Mouse (Mus musculus): ENCODE measurements around the gene Gm49387.

Gene Gm49387

DNA sequence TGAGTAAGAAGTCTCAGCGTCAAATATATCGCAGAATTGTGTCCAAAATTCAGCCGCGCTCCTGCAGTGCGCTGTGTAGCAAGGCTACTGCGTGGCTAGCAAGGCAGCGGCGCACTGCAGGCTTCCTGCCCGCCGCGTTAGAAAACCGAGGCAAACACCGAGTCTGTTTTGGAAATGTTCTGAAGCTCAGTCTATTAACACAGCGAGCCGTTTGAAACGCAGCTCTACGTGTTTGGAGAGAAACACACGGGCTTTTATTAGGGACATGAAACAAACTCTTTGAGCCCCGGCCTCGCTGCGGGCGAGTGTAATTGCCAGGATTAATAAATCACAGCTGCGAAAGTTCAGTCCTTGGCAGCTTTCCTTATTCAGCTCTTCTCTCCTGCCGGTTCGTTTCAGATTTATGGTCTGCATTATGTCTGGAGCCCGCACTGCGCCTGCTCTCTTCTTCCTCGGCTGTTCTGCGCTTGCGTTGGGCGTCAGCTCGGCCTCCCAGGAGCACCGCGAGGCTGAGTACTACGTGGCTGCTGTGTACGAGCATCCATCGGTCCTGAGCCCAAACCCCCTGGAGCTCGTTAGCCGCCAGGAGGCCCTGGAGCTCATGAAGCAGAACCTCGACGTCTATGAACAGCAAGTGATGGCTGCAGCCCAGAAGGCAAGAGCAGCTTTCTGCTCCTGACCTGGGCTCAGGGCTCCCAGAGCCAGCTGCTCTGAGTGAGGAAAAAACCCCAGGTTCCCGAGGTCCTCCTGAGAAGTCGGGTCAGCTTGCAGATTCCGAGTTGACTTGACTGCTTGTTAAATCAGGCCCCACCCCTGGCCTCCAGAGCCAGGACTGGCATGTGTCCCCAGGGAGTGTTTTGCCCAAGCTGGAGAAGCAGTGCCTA lies 21.2 kb upstream of the Gm49387 start:
- peak; percentile 94 for DNase-seq

DNA sequence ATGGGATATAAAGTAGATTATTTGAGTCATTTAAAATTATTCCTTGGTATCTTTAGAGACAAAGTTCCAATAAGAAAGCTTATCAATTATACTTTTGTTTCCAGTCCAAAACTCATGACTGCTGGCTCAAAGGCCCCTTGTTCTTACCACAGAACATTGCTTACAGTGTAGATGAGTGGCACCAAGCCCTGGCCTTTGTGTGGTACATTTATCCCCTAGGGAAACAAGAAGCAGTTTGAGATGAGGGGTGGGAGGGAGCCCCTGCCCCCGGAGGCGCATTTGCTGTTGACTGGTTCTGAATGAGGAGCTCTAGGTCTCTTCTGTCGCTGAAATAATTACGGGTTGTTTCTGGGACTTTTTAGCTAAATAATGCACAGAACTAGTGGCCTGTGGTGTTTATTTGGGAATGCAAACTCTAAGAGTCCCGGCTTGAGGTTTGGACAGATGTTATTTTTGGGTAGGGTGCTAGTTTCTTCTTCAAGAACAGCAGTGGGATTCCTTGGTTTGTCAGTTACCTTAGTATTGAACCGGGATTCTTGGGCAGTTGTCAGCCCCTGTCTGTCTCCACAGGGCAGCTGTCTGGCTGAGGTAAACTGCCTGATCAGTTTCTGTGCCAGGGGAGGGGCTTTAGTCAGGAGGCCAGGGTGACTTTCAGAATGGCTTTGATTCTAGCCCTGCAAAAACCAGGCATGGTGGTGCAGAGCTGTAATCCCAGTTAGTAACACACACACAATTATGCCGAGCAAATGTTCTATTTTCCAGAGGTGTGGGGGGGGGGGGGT lies 19.8 kb upstream of the Gm49387 start:
- peak; percentile 86 for DNase-seq

DNA sequence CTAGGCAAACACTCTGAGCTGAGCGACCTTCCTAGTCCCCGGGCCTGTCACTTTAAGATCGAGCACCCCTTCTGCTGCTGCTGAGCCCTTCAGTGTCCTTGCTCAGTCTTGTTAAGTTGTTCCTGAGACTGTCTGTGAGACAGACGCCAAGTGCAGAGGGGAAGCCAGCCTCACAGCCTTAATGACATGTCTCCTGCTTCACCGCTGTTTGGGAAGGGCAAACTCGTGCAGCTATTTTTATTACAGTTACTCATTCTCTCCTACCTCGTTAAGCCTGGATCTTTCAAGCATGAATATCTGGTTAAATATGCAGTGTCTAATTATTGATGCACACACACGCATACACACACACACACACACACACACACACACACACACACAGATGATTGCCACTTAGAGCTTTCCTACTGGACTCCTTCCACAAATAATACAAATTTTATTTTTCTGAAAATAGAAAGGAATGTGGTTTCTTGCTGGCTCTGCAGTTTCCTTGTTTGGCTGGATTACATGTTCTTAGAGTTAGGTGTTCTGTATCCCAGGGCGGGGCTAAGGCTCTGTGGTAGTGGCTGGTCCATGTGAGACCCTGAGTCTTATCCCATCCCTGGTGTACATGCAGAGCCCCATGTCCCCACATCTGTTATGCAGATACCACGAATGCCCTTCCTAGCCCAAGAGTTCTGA lies 19.0 kb upstream of the Gm49387 start:
- peak; percentile 40 for DNase-seq

DNA sequence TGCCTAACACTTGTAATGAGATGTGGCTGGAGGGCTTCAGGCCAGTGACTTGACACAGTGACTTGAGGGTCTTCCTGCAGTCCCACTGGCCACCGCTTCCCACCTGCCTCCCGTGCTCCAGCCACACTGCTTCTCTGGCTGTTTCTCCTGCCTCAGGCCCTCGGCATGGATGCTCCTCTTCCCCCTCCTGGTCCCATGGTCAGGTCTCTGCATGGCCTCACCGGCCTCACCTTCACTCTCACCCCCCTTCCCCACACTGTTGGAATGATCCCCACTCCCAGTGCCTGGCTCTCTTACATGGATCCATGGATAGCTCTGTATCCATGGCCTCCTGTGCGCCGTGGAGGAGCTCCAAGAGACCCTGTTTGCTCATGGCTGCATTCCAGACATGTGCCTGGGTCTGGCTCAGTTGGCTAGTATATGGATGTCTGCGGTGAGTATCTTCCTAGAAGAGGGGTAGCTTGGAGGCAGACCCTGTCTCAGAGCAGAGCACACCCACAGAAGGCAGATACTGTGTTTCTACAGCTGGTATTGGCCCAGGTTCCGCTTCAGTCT lies 17.5 kb upstream of the Gm49387 start:
- no peak for DNase-seq

DNA sequence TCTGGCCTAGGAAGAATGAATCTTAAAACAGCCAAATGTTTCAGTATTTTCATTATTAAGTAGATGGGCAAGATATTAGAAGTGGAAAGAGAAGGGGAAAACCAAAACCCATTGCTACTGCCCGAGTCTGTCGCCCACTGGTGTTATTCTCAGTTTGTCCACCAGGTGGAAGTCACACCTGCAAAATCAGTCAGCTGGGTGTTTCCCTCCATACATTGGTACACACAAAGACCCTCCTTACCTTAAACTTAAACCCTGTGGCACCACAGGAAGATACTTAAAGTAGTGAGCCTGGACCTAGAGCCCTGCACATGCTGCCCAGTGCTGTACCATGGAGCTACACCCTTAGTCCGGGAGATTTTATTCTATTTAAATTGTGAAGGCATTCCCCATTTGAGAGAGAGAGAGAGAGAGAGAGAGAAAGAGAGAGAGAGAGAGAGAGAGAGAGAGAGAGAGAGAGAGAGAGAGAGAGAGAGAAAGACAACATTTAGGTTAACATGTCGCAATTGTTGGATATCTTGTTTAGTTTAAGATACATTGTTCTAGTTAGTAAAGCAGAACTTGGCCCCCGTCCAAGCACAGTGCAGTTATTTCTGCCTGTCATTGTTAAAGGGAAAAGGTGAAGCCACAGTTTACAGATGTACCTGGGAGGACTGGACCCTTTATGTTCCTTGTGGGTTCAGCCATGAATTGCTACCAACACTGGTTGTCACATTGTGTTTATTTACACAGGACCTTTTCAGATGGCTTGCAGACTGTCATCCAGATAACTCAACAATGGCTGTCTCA lies 16.4 kb upstream of the Gm49387 start:
- DNase-seq, result no peak

DNA sequence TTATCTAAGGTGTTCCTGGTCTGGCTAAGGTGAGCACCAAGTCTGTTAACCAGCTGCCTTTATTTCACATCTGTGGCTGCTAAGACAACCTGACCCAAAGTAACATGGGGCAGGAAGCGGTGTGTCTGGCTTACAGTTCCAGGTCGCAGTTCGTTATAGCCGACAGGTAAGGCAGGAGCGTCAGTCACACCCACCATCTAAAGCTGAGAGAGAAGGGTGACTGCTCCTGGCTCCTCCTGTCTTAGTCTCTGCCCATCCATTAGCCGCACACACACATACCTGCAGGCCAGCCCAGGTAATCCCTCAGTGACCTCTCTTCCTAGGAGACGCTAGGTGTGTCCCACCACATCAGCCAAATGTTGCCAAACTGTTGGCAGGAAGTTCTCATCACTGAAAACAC lies 15.7 kb upstream of the Gm49387 start:
- no peak for DNase-seq

DNA sequence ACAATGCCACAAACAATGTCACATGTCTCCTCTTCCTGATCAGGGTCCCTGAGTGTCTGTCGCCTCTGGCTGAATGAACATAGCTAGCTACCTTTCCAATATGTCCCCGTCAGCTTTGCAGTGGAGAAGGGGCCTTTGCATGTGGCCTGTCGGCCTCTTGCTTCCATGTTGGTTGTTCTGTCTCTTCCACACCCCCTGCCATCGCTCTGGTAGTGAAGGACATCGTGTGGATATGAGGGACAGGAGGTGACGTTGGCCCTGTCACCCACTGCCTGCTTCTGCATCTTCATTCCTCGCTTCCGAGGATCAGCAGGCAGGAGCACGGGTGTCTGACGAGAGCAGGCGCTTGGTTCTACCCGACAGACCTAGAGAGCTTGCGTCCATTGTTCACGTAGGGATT lies 14.7 kb upstream of the Gm49387 start:
- no peak for DNase-seq

DNA sequence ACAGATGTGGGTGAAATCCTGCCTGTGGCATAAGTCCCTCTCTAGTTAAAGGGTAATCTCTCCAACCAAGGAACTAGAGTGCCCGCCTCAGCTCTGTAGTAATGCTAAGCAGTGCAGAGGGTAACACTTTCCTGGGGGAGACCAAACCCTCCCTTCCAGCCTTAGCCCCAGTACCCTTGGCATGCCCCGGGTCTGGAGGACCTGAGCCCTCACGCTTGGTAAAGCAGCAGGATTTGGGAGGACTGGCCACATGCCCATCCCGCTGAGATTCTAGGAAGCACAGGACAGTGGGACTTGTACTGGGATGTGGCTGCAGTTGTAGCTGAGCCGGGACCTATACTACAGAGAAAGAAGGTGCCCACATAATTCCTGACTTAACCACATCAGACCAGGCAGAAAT lies 14.1 kb upstream of the Gm49387 start:
- DNase-seq, result no peak

DNA sequence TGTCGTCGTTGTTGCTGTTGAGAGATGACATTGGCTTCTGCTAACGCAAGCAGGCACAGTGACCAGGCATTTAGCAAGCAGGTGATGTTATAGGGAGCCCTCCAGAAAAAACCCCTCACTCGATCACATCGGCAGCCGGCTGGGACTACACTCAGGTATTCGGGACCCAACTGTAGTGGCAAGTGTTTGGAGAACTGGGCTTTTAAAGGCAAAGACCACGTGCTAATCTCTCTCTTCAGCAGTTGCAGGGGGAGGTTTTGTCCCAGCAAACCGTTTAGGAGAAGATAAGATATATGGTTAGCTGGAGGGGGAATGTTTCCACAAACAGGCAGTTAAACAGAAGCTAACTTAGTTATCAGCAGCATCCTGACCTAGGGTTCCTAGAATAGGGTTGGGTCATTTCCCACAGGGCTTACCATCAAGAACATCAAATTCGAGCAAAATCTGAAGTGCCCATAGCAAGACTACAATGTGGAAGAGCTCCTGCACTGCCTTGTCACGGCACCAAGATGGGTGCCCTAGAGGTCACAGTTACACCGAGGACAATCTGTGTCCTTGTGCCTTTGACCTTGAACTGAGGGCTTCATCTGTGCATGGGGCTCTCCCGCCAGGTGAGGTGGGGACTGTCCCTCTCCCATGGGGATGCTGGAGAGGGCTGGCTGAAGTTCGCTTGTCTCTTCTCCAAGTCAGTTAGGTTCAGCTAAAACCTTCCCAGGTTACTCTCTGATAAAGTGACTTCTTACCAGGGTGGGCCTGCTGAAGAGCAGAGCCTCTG lies 12.6 kb upstream of the Gm49387 start:
- DNase-seq, result no peak

DNA sequence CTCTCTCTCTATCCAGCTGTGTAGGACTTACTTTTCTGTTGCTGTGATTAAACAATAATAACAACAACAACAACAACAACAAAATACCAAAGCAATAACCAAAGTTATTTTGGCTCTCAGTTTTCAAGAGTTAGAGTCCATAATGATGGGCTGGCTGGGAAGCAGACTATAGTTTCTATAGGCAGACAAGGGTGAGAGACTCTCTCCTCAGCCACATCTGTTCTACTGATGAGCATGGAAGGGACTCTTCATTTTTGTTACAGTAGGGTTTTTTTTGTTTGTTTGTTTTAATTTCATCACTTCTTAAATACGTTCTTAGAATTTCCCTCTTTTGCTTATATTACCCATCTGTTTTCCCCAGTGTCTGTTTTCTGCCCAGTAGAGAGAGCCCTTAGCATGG lies 11.9 kb upstream of the Gm49387 start:
- no peak for DNase-seq

DNA sequence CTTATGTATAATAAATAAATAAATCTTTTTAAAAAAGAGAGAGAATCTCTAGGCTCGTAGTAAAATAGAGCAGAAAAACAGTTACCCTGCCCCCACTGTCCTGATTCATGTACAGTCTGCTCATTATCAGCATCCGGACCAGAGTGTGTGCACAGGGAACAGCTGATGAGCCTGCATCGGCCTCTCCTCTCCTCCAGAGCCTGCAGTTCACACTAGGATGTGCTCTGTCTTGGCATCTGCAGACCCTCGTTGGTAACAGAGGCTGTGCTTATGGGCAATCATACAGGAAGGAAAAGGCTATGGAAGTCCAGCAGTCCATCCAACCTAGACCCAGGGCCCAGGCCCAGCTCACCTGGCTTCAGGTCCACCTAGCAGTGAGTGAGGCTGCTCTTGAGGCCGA lies 11.4 kb upstream of the Gm49387 start:
- DNase-seq, result no peak

DNA sequence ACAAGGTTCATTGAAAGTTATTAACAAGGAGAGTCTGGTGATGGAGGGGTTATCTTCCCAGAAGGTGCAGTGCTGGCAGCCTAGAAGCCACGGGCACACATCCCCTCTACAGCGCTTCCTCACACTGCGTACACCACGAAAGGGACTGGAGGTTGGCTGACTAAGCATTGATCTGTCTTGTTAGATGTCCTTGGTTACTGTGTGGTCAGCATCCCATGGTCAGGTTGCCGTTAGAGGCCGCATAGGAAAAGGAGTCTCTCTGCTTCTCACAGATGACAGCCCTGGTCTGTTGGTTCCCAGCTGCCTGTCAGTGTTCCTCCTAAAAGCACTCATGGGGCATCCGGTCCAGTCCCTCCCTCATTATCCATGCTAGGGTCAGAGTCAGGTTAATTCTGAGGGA lies 10.5 kb upstream of the Gm49387 start:
- no peak for DNase-seq

DNA sequence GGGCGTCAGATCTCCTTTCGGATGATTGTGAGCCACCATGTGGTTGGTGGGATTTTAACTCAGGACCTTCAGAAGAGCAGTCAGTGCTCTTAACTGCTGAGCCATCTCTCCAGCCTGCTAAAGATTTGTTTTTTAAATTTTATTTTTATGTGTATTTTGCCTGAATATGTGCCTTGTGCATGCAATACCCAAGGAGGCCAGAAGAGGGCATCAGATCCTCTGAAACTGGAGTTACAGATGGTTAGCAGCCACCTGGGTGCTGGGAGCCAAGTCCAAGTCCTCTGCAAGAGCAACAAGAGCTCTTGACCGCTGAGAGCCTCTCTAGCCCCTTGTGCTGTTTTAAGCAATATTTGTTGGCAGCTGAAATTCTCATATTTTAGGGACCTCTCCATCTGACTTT lies 9.7 kb upstream of the Gm49387 start:
- no peak for DNase-seq

DNA sequence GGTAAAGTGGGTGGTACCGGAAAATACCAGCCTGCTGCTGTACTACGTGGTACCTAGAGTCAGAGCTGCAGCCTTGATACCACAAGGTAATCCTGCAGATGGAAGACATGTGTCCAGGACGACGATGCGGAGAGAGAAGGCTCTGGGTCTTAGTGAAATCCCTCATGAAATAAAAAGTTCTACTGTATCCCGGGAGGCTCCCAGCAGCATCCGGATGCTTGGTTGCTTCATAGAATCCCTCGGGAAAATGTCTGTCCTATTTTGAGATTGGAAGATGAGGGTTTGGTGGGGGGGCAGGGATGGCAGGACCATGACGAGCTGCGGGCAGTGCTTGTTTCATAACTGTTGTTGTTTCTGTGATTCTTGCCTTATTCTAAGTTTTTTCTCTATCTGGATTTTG lies 7.3 kb upstream of the Gm49387 start:
- no peak for DNase-seq

DNA sequence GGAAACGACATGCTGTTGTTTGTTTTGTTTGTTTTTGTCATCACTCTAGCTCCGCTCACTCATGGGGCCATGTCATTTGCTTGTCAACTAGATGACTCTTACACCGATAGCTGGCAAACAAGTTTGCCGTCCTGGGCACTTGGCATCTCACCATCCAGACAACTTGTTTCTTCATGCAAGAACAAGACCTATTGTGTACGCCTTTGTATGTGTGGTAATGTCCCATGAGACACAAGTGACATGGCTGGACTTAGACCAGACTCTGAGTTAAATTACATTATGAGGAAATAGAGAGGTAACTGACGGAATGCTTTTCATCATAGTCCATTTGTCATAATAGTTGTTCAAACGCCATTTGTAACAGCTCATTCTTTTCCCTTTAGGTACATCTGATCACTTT lies 5.2 kb upstream of the Gm49387 start:
- no peak for DNase-seq

DNA sequence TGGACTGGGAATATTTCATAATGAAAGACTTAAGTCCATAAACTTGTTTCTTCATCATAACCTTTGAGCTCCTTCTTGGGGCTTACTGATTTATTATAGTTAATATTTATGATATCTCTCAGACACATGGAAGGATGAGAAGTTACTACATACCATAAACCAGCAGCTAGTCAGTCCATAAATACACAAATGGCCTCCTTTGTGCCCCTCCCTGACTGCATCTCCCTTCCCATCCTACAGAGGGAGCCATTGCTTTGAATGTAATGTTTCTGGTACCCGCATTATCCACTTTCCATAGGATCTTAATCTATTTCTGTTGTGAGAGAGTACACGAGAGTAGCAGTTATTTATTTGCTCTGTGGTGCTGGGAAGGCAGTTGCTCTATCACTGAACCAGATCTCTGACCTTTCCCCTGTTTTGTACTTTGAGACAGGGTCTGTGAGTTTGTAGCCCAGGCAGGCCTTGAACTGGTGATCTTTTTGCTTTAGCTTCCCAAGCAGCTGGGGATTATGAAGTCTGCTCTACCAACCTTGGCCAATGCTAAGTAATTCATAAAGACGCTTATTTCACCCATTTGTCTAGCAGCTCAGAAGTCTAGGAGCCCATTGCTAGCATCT lies 4.4 kb upstream of the Gm49387 start:
- DNase-seq, result no peak

DNA sequence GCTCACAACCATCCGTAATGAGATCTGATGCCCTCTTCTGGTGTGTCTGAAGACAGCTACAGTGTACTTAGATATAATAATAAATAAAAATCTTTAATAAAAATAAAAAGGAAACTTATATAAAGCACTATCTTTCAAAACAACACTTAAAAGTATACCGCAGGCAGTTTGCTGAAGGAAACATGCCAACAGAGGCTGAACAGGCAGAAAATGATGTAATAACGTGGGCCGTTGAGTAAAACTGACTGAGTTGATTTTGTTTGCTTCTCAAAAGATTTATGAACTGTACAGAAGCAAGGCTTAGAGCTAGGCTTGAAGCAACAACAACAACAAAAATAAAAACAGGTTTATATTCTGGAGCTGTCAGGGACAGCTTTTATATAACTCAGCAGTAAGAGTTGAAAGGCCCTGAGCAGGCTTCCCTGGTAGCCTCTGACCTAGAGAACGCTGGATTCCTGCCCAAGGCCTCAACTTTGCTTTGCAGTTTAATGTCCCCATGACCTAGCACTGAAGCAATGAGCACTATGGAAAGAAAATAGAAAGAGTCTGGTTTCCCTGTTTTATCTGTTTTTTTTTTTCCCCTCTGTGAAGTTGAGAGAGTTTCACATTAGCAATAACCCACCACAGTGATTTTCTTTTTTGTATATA lies 3.6 kb upstream of the Gm49387 start:
- no peak for DNase-seq

DNA sequence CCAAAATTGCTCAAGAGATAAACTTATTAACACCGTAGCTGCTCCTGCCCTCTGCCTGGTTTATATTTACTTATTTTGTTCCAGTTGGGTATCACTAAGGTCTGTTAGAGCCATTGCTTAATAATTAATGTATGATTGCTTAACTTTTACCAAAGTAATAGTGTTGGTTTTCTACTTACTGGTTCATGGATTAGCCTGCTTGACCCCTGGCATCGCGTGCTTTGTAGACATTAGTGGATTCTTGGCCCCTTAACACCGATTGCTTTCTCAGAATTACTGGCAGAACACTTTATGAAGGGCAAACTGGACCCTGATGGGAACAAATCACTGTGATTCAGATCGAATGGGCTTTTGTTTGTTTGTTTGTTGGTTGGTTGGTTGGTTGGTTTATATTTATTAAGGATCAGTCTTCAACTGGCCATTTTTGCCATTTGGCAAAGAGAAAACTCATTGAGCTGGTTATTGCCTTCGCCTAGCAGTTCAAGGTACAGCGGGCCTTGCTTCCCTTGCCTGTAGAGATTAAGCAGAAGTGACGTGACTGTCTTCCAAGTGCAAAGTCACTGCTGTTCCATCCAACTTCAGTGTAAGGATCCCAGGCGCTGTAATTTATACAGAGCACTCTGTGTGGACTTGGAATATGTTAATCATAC lies 953 bp upstream of the Gm49387 start:
- DNase-seq, result no peak

DNA sequence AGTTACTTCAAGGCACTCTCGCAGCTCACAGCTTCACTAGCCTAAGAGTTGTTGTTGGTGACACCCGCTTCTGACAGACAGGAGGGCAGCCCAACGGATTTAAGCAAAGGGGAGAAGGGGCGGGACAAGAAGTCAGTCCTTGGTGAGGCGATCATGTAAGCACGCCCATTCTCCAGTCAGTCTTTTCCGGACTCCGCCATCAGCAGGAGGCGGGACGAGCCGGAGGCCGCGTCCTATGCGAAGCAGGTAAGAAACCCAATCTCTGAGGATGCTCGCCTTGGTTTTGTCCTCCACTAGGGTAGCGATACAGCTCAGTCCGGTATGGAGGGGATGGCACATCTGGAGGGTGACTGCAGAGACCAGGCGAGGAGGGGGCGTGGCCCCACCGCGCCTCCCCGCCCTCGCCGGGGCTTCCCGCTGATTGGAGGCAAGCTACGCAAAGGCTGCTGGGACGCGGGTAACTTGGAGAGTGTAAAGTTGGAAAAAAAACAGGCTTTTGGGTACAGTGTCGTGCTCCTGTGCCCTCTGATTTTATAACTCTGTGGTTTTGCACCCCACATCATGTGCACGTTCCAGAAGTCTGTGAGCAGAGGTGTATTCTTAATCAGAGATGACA lies 320 bp upstream of the Gm49387 start, which contains the start of the genes Btd and Hacl1:
Btd (plus strand) TSS at position 139 of the 616 bp plus-strand sequence.
Hacl1 (minus strand) TSS at position 397 of the 616 bp plus-strand sequence.
- DNase-seq, result peak; percentile 93

DNA sequence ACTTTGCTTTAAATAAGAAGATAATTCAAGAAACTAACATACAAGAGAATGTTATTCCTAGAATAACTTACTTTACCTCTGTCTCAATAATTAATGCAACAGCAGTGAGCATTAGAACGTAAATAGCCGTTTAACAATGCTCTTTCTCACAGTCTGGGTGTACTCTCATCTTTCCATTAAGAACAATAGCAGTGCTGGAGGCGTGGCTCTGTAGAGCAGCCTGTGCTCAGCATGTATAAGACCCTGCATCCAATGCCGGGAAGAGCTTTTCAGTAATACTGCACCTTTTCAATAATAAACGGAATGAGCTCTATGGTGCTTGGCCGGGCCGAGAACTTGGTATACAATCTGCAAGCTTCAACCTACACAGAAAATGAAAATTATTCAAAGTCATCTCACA lies 10.0 kb downstream of the Gm49387 start:
- no peak for DNase-seq
